Mouse (Mus musculus) embryonic fibroblast, embryonic 13.5 days (primary cell): ENCODE results near the gene Hmcn1. TPM values are rescaled to one million over a fixed set of nuclear protein-coding genes. Genes with fewer than 3 reads are reported as not detected.

Experiments
- H3K27ac ChIP-seq: 2 replicates; pipeline ENCODE4 v1.5.1; 2012; ENCODE audit warnings: low read length, control low read depth, inconsistent platforms; ENCODE audit not compliant: insufficient read depth
- H3K4me1 ChIP-seq: 2 replicates; pipeline ENCODE4 v1.6.1; 2011; ENCODE audit warnings: low read length; ENCODE audit not compliant: control insufficient read depth, insufficient read depth
- H3K4me3 ChIP-seq: 2 replicates; pipeline ENCODE4 v1.5.1; 2011; ENCODE audit warnings: mild to moderate bottlenecking, control low read depth, low read length; ENCODE audit not compliant: insufficient read depth
- CTCF ChIP-seq: IDR thresholded peaks from 2 replicates; pipeline ENCODE4 v1.5.1; 2011; ENCODE audit warnings: mild to moderate bottlenecking, control low read depth, low read length, moderate library complexity, borderline replicate concordance; ENCODE audit not compliant: insufficient read depth
- POLR2A ChIP-seq: IDR thresholded peaks from 2 replicates; pipeline ENCODE4 v1.6.1; 2011; ENCODE audit warnings: low read depth, mild to moderate bottlenecking, control low read depth, low read length, moderate library complexity
- polyA plus RNA-seq: library from polyadenylated mRNA; stranded (reverse); fragments of >200 nt; gene quantifications from 2 replicates; pipeline ENCODE4 v1.2.4, GENCODE M21; 2011; ENCODE audit warnings: low read depth; ENCODE audit not compliant: missing spikeins, insufficient read length

The Hmcn1 gene
- polyA plus RNA-seq, 1 experiment: 24.8 TPM

DNA sequence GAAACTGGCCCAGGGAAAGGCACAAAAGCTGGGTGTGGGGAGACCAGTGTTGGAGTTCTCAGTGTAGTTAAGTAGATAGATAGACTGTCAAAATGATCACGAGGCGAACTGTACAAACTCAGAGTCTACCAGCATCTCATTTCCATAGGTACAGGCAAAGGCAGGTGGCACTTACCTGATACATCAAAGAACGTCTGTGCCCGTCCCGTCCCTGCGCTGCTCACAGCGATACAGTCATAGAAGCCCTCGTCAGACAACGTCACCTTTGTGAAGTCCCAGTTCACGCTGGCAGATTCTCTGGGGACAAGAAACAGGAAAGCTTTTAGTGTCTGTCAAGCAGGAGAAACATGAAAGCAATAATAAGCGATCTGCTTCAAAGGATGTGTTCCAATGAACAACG lies 190.6 kb downstream of the Hmcn1 start:
- H3K27ac ChIP-seq: no peak overlapping the region
- TF ChIP-seq POLR2A: no peak
- no peak for TF ChIP-seq CTCF
- peaks cover 8% of the 10 kb centered on the region; the same call in 1 of the 2 replicates for H3K4me1 ChIP-seq
- H3K4me3 ChIP-seq: no peak overlapping the region

DNA sequence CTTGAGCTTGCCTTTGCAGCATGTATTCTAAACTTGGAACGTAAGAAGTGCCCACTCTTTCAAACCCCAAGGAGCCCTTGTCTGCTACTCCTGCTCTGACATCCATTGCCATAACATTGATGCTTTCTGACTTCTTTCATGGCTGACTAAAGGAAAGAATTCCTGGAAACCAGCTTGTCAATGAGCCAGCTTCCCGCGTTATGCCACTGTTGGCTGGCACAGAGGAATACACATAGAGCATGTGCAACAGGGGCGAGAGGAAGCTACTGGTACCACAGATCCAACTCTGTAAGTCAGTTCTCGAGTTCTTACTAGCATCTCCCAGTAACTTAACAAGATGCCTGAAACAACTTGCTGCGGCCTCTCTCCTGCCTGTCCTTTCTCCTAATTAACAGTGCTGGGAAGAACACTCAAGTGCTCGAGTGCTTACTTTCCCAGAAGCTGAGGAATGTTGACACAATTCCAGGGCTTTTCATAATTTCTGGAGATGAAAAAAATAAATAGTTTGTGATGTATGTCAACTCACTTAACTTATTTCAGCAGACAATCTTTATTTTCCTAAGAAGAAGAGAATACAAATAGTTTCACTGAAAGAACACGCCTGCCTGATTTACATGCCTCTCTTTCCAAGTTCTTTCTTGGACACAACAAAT lies 192.5 kb downstream of the Hmcn1 start:
- TF ChIP-seq CTCF: no peak
- TF ChIP-seq POLR2A: no peak
- peak overlapping the region; percentile 26; the same call in 1 of the 2 replicates for H3K27ac ChIP-seq
- H3K4me3 ChIP-seq: no peak overlapping the region
- peaks cover 8% of the 10 kb centered on the region; the same call in 1 of the 2 replicates for H3K4me1 ChIP-seq

- peaks cover 5% of the 10 kb centered on the region; the same call in 1 of the 2 replicates for H3K4me1 ChIP-seq
- no peak overlapping the region for H3K4me3 ChIP-seq
- no peak overlapping the region for H3K27ac ChIP-seq
- TF ChIP-seq POLR2A: no peak
These were observed 194.6 kb downstream of the Hmcn1 start for GRCm38 (mm10) chr1:150798651-150799050.

GRCm38 (mm10) chr1:150786746-150787145 lies 206.5 kb downstream of the Hmcn1 start:
- no peak overlapping the region for H3K27ac ChIP-seq
- H3K4me3 ChIP-seq: no peak overlapping the region
- TF ChIP-seq POLR2A (no peak), CTCF (no peak)
- H3K4me1 ChIP-seq: no peaks in the 10 kb centered on the region

- Histone ChIP-seq H3K4me3 (no peak overlapping the region), H3K4me1 (no peaks in the 10 kb centered on the region), H3K27ac (no peak overlapping the region)
- TF ChIP-seq CTCF (no peak), POLR2A (no peak)
These were observed 210.0 kb downstream of the Hmcn1 start for GRCm38 (mm10) chr1:150783070-150783842.

DNA sequence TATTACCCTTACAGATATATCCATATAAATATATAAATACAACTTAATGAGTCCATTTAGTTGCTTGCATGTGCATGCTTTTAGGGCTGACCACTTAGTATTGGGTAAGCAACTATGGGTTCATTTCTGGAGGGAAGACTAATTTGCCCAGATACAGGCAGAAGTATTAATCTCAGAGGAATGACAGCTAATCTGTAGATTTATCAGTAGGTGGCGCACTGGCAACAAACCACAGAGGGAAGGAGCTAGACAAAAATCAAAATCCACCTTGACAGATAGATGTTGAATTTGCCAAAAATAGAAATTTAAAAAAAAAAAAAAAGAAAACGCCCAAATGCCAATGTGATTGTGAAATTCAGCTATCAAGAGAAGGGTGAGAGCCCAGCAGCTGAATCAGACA lies 213.3 kb downstream of the Hmcn1 start:
- no peak overlapping the region for H3K4me3 ChIP-seq
- H3K4me1 ChIP-seq: peaks cover under 1% of the 10 kb centered on the region
- no peak overlapping the region for H3K27ac ChIP-seq
- no peak for TF ChIP-seq POLR2A
- TF ChIP-seq CTCF: no peak

- Histone ChIP-seq H3K4me1 (peaks cover 4% of the 10 kb centered on the region), H3K4me3 (no peak overlapping the region), H3K27ac (no peak overlapping the region)
- TF ChIP-seq POLR2A (no peak), CTCF (no peak)
These were observed 216.5 kb downstream of the Hmcn1 start for GRCm38 (mm10) chr1:150776741-150777140.

GRCm38 (mm10) chr1:150775742-150776141 lies 217.5 kb downstream of the Hmcn1 start:
- TF ChIP-seq CTCF (no peak), POLR2A (no peak)
- no peak overlapping the region for H3K27ac ChIP-seq
- no peak overlapping the region for H3K4me3 ChIP-seq
- peaks cover 11% of the 10 kb centered on the region for H3K4me1 ChIP-seq

DNA sequence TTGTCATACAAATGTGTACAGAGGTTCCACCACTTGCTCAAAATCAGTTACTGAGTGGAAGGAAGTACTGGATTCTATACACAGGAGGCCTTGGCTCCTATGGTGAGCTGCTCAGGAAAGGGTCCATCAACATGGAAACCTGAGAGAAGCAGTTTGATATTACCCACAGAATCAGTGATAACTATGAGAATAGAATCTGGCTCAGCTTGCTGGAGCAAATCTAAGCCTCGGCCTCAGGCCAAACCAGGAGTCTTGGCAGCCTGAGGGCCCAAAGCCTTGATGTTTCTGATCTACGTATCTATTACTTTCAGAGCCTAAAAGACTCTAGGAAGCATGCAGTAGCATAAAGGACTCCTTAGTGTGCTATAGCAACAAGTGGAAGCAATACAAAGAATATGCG lies 220.3 kb downstream of the Hmcn1 start:
- Histone ChIP-seq H3K4me1 (peaks cover 14% of the 10 kb centered on the region), H3K27ac (no peak overlapping the region), H3K4me3 (no peak overlapping the region)
- TF ChIP-seq CTCF: no peak

GRCm38 (mm10) chr1:150770948-150771521 lies 222.2 kb downstream of the Hmcn1 start:
- Histone ChIP-seq H3K4me3 (no peak overlapping the region), H3K4me1 (peaks cover 14% of the 10 kb centered on the region), H3K27ac (peak overlapping the region; percentile 64)
- TF ChIP-seq POLR2A (no peak), CTCF (no peak)
